Mouse (Mus musculus) limb, embryonic 14.5 days (tissue): ENCODE results near the gene Gm29427. TPM values are rescaled to one million over a fixed set of nuclear protein-coding genes. Genes with fewer than 3 reads are reported as not detected.

ENCODE experiments used
- ATAC-seq: fragments of 200-750 bp; cut with Nextera tagmentation; 2 replicates; pipeline ENCODE4 v1.8.0; 2017; ENCODE audit warnings: low read depth, moderate number of reproducible peaks, moderate TSS enrichment; ENCODE audit not compliant: low FRiP score
- DNase-seq: peaks from one replicate; pipeline ENCODE4 v3.0.0-alpha.2; 2015; ENCODE audit warnings: low spot score
- H3K27ac ChIP-seq: fragments of 300-500 bp; sonication (generic); replicated peaks from 2 replicates; pipeline ENCODE4 v1.5.1; 2014; ENCODE audit warnings: low read depth, mild to moderate bottlenecking, low read length, moderate library complexity, mixed read lengths
- H3K27me3 ChIP-seq: fragments of 300-500 bp; sonication (generic); 2 replicates; pipeline ENCODE4 v1.6.1; 2014; ENCODE audit warnings: low read length, mixed read lengths; ENCODE audit not compliant: control insufficient read depth, insufficient read depth
- H3K36me3 ChIP-seq: fragments of 300-500 bp; sonication (generic); 2 replicates; pipeline ENCODE4 v1.6.1; 2014; ENCODE audit warnings: mild to moderate bottlenecking, low read length, moderate library complexity, mixed read lengths; ENCODE audit not compliant: control insufficient read depth, insufficient read depth
- H3K4me1 ChIP-seq: fragments of 300-500 bp; sonication (generic); 2 replicates; pipeline ENCODE4 v1.6.1; 2014; ENCODE audit warnings: antibody characterized with exemption, low read length, mixed read lengths; ENCODE audit not compliant: control insufficient read depth, insufficient read depth
- H3K4me2 ChIP-seq: fragments of 300-500 bp; sonication (generic); replicated peaks from 2 replicates; pipeline ENCODE4 v1.6.1; 2014; ENCODE audit warnings: low read depth, mild to moderate bottlenecking, low read length, moderate library complexity; ENCODE audit not compliant: severe bottlenecking
- H3K4me3 ChIP-seq: fragments of 300-500 bp; sonication (generic); replicated peaks from 2 replicates; pipeline ENCODE4 v1.5.1; 2014; ENCODE audit warnings: low read length
- H3K9ac ChIP-seq: fragments of 300-500 bp; sonication (generic); 2 replicates; pipeline ENCODE4 v1.6.1; 2014; ENCODE audit warnings: mild to moderate bottlenecking, low read depth, low read length, moderate library complexity; ENCODE audit not compliant: severe bottlenecking
- H3K9me3 ChIP-seq: fragments of 300-500 bp; sonication (generic); 2 replicates; pipeline ENCODE4 v1.6.1; 2016; ENCODE audit warnings: low read length; ENCODE audit not compliant: control insufficient read depth
- POLR2A ChIP-seq: fragments of 200-500 bp; IDR thresholded peaks from 2 replicates; pipeline ENCODE4 v1.8.0; 2012; ENCODE audit warnings: inconsistent platforms, mild to moderate bottlenecking, moderate library complexity, borderline replicate concordance; ENCODE audit not compliant: insufficient read depth, insufficient read length; ENCODE audit errors: extremely low read depth
- WGBS: fragments of 180-500 bp; shearing (Covaris S2); extraction: QIAGEN DNeasy Blood & Tissue Kit; methylation state at CpG from one replicate; pipeline ENCODE4 v1.1.7; 2014; 5-methylcytosine and 5-hydroxymethylcytosine counted together
- polyA plus RNA-seq, 2 experiments: library from polyadenylated mRNA; depleted of rRNA in 1 of 2; stranded (reverse) in 1 of 2; unstranded in 1 of 2; fragments of >200 nt; fragmentation: Nextera tagmentation in 1 of 2; extraction: Ambion mirVana in 1 of 2; gene quantifications; 2 replicates each; pipeline versions ENCODE4 v1.2.1 to v1.2.3; 2012 to 2014

The Gm29427 gene
- polyA plus RNA-seq, 2 experiments = not detected

DNA sequence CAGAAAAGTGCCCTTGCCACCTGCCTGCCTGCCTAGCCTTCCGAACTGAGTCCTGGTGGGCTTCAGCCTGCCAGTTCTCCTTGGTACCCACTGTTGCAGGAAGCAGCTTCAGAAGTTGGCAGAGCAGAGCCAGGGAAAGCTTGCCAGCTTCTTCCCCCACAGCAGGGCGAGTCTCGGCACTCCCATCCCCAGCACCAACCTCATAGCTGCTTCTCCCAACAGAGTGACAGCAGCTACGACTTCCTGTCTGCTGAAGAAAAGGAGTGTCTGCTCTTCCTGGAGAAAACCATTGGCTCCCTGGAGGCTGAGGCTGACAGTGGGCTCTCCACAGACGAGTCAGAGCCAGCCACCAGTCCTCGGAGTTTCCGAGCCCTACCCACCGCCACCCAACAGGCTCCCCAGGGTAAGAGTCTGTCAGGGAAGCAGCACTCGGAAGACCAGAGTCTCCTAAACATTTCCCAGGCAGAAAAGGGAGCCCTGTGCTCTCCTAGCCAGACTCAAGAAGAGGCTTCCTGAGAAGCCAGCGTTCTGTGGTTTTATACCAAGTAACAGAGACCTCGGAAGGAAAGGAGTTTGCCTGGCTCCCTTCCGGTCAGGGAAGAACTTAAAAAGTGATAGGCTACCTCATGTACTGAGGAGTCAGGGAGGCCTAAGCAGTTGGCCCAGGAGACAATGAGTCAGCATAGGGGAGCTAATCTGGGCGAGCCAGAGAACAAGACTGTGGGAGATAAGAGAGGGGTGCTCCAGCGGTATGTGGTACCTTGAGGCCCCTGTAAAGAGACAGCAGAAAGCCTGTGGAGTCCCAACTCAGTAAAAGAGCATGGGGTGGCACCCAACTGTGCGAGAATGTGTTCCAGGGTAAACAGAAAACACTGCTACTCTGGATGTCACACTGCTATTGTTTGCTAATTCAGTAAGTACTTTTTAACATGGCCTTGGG, 25.5 kb upstream of the Gm29427 start:
- no peak for TF ChIP-seq POLR2A
- WGBS = 61% methylated on average over 15 of the region's 15 CpGs
- no peak for ATAC-seq

DNA sequence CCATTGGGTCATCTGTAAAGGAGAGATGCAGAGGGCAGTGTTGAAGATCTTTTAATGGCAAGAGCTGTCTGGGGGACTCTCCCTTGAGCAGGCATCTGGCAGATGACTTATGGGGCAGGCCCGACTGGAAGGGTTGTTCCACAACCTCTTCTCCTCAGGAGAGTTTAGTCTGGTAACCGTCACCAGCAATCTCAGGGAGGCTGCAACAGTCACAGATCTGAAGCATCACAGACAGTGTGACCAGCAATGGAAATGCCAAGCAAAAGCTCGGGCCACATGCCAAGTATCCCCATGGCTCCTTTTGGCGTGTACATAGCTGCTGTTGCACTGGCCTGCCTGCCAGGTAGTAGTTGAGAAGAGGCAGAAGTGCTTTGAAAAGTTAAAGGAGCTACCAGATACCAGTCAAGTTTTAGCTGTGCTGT, 24.6 kb upstream of the Gm29427 start:
- Histone ChIP-seq H3K36me3 (no peaks in the 10 kb centered on the region), H3K27ac (no peak overlapping the region), H3K9me3 (no peaks in the 10 kb centered on the region), H3K4me2 (no peak overlapping the region), H3K27me3 (no peaks in the 10 kb centered on the region), H3K4me1 (no peaks in the 10 kb centered on the region), H3K4me3 (no peak overlapping the region), H3K9ac (no peak overlapping the region)
- 54% methylated on average over 4 of the region's 4 CpGs for whole genome bisulfite sequencing
- no peak for ATAC-seq
- no peak for TF ChIP-seq POLR2A
- DNase-seq = no peak

More for the DNA sequence above, 25.5 kb upstream of the Gm29427 start:
- Histone ChIP-seq H3K4me3 (no peak overlapping the region), H3K4me2 (no peak overlapping the region), H3K4me1 (no peaks in the 10 kb centered on the region), H3K9ac (no peak overlapping the region), H3K27ac (no peak overlapping the region), H3K36me3 (no peaks in the 10 kb centered on the region), H3K27me3 (no peaks in the 10 kb centered on the region), H3K9me3 (no peaks in the 10 kb centered on the region)
- no peak for DNase-seq

- no peak overlapping the region for H3K4me3 ChIP-seq
- DNase-seq = no peak
- H3K9me3 ChIP-seq = no peaks in the 10 kb centered on the region
- 84% methylated on average over 3 of the region's 3 CpGs for WGBS
- H3K4me1 ChIP-seq = no peaks in the 10 kb centered on the region
- no peak overlapping the region for H3K9ac ChIP-seq
- no peaks in the 10 kb centered on the region for H3K36me3 ChIP-seq
- no peak overlapping the region for H3K27ac ChIP-seq
- no peak overlapping the region for H3K4me2 ChIP-seq
- no peaks in the 10 kb centered on the region for H3K27me3 ChIP-seq
- no peak for TF ChIP-seq POLR2A
- ATAC-seq = no peak
Observed at GRCm38 (mm10) chr1:130739636-130740035, 24.0 kb upstream of the Gm29427 start.

- H3K36me3 ChIP-seq = no peaks in the 10 kb centered on the region
- no peak overlapping the region for H3K9ac ChIP-seq
- no peaks in the 10 kb centered on the region for H3K9me3 ChIP-seq
- TF ChIP-seq POLR2A = no peak
- H3K4me3 ChIP-seq = no peak overlapping the region
- H3K4me2 ChIP-seq = no peak overlapping the region
- H3K27ac ChIP-seq = no peak overlapping the region
- DNase-seq = no peak
- no peak for ATAC-seq
- no peaks in the 10 kb centered on the region for H3K27me3 ChIP-seq
- no peaks in the 10 kb centered on the region for H3K4me1 ChIP-seq
- 67% methylated on average over 3 of the region's 3 CpGs for WGBS
Observed at GRCm38 (mm10) chr1:130738551-130739106, 23.0 kb upstream of the Gm29427 start.

- H3K27ac ChIP-seq = no peak overlapping the region
- H3K36me3 ChIP-seq = no peaks in the 10 kb centered on the region
- no peaks in the 10 kb centered on the region for H3K9me3 ChIP-seq
- no peak overlapping the region for H3K4me2 ChIP-seq
- H3K4me1 ChIP-seq = no peaks in the 10 kb centered on the region
- ATAC-seq (no peak), DNase-seq (no peak)
- no peak overlapping the region for H3K4me3 ChIP-seq
- WGBS = 89% methylated on average over 7 of the region's 7 CpGs
- no peak overlapping the region for H3K9ac ChIP-seq
- H3K27me3 ChIP-seq = no peaks in the 10 kb centered on the region
- no peak for TF ChIP-seq POLR2A
Observed at GRCm38 (mm10) chr1:130737916-130738315, 22.3 kb upstream of the Gm29427 start.
